Mouse (Mus musculus) midbrain, embryonic 14.5 days (tissue): ENCODE measurements at regions not wholly inside any gene's neighbourhood (a gene's known extent, or its start where the extent isn't known, plus 50 kb on each side); places are given as distances from the start of the nearest gene placed in this dataset.
A peak's percentile ranks its signal among the peaks of the same experiment; 100 is the strongest.

ENCODE experiments used
- ATAC-seq: fragments of 200-750 bp; cut with Nextera tagmentation; 2 replicates; pipeline ENCODE4 v1.8.0; 2017; ENCODE audit warnings: moderate number of reproducible peaks, moderate library complexity; ENCODE audit not compliant: low FRiP score, low TSS enrichment
- DNase-seq: peaks from one replicate; pipeline ENCODE4 v3.0.0-alpha.2; 2015
- H3K27ac ChIP-seq: fragments of 300-500 bp; sonication (generic); replicated peaks from 2 replicates; pipeline ENCODE4 v1.5.1; 2014; ENCODE audit warnings: mild to moderate bottlenecking, low read depth, low read length, moderate library complexity
- H3K27me3 ChIP-seq: fragments of 300-500 bp; sonication (generic); 2 replicates; pipeline ENCODE4 v1.6.1; 2014; ENCODE audit warnings: low read length, control low read depth, mixed read lengths; ENCODE audit not compliant: control insufficient read depth, insufficient read depth
- H3K36me3 ChIP-seq: fragments of 300-500 bp; sonication (generic); 2 replicates; pipeline ENCODE4 v1.6.1; 2014; ENCODE audit warnings: low read length, control low read depth; ENCODE audit not compliant: control insufficient read depth, insufficient read depth
- H3K4me1 ChIP-seq: fragments of 300-500 bp; sonication (generic); 2 replicates; pipeline ENCODE4 v1.6.1; 2014; ENCODE audit warnings: mild to moderate bottlenecking, antibody characterized with exemption, low read length, control low read depth; ENCODE audit not compliant: control insufficient read depth, insufficient read depth
- H3K4me2 ChIP-seq: fragments of 300-500 bp; sonication (generic); 2 replicates; pipeline ENCODE4 v1.6.1; 2014; ENCODE audit warnings: mild to moderate bottlenecking, low read length, moderate library complexity
- H3K4me3 ChIP-seq: fragments of 300-500 bp; sonication (generic); replicated peaks from 2 replicates; pipeline ENCODE4 v1.5.1; 2014; ENCODE audit warnings: low read depth, low read length
- H3K9ac ChIP-seq: fragments of 300-500 bp; sonication (generic); replicated peaks from 2 replicates; pipeline ENCODE4 v1.6.1; 2014; ENCODE audit warnings: mild to moderate bottlenecking, low read length, moderate library complexity
- H3K9me3 ChIP-seq: fragments of 300-500 bp; sonication (generic); 2 replicates; pipeline ENCODE4 v1.6.1; 2016; ENCODE audit warnings: low read length, control low read depth, mixed read lengths; ENCODE audit not compliant: control insufficient read depth
- WGBS: fragments of 180-500 bp; shearing (Covaris S2); extraction: QIAGEN DNeasy Blood & Tissue Kit; methylation state at CpG from one replicate; pipeline ENCODE4 v1.1.7; 2014; 5-methylcytosine and 5-hydroxymethylcytosine counted together

GRCm38 (mm10) chr17:93260366-93261205 is 61.8 kb downstream of the Adcyap1 start:
- 6% methylated on average over 8 of the region's 8 CpGs for WGBS
- Histone ChIP-seq H3K9ac (no peak overlapping the region), H3K4me2 (0 out of 2 replicates have a peak overlapping the region, but pooled peaks have one; percentile 5), H3K27me3 (no peaks in the 10 kb centered on the region), H3K36me3 (no peaks in the 10 kb centered on the region), H3K9me3 (no peaks in the 10 kb centered on the region), H3K4me3 (no peak overlapping the region), H3K4me1 (peaks cover 8% of the 10 kb centered on the region; the same call in 1 of the 2 replicates), H3K27ac (peak overlapping the region; percentile 60)
- ATAC-seq (peak; percentile 87), DNase-seq (peak; percentile 67)

GRCm38 (mm10) chr17:93261206-93261504 is 62.3 kb downstream of the Adcyap1 start:
- H3K9ac ChIP-seq = no peak overlapping the region
- peaks cover 8% of the 10 kb centered on the region; the same call in 1 of the 2 replicates for H3K4me1 ChIP-seq
- no peaks in the 10 kb centered on the region for H3K36me3 ChIP-seq
- no peaks in the 10 kb centered on the region for H3K9me3 ChIP-seq
- H3K4me3 ChIP-seq = no peak overlapping the region
- H3K27me3 ChIP-seq = no peaks in the 10 kb centered on the region
- ATAC-seq = peak; percentile 68
- WGBS = 50% methylated on average over 1 of the region's 1 CpGs
- 0 out of 2 replicates have a peak overlapping the region, but pooled peaks have one; percentile 60 for H3K27ac ChIP-seq
- no peak for DNase-seq
- no peak overlapping the region for H3K4me2 ChIP-seq

GRCm38 (mm10) chr17:93306121-93306520 is 107.3 kb downstream of the Adcyap1 start:
- 11% methylated on average over 1 of the region's 1 CpGs for WGBS
- Histone ChIP-seq H3K4me1 (no peaks in the 10 kb centered on the region), H3K27ac (no peak overlapping the region), H3K27me3 (no peaks in the 10 kb centered on the region), H3K4me2 (no peak overlapping the region), H3K4me3 (no peak overlapping the region), H3K9me3 (no peaks in the 10 kb centered on the region), H3K36me3 (no peaks in the 10 kb centered on the region), H3K9ac (no peak overlapping the region)
- no peak for ATAC-seq
- no peak for DNase-seq

- DNase-seq = peak; percentile 55
- Histone ChIP-seq H3K9me3 (no peaks in the 10 kb centered on the region), H3K4me2 (no peak overlapping the region), H3K4me1 (peaks cover 17% of the 10 kb centered on the region), H3K27me3 (peaks cover 4% of the 10 kb centered on the region), H3K36me3 (no peaks in the 10 kb centered on the region), H3K27ac (no peak overlapping the region), H3K9ac (no peak overlapping the region), H3K4me3 (no peak overlapping the region)
- 0 out of 2 replicates have a peak, but pooled peaks have one; percentile 53 for ATAC-seq
- 15% methylated on average over 4 of the region's 4 CpGs for WGBS
Observed at GRCm38 (mm10) chr17:93312139-93312538, 113.3 kb downstream of the Adcyap1 start.

- Histone ChIP-seq H3K27me3 (peaks cover 4% of the 10 kb centered on the region), H3K4me1 (peaks cover 17% of the 10 kb centered on the region), H3K27ac (no peak overlapping the region), H3K4me2 (no peak overlapping the region), H3K9ac (no peak overlapping the region), H3K9me3 (no peaks in the 10 kb centered on the region), H3K36me3 (no peaks in the 10 kb centered on the region), H3K4me3 (no peak overlapping the region)
- DNase-seq = peak; percentile 44
- peak; percentile 83 for ATAC-seq
- WGBS = 38% methylated on average over 3 of the region's 3 CpGs
Observed at GRCm38 (mm10) chr17:93312640-93313309, 114.0 kb downstream of the Adcyap1 start.

GRCm38 (mm10) chr17:93313310-93313688 is 114.5 kb downstream of the Adcyap1 start:
- peak; percentile 59 for DNase-seq
- Histone ChIP-seq H3K4me1 (peaks cover 17% of the 10 kb centered on the region), H3K27me3 (peaks cover 4% of the 10 kb centered on the region), H3K9me3 (no peaks in the 10 kb centered on the region), H3K9ac (no peak overlapping the region), H3K27ac (no peak overlapping the region), H3K4me3 (no peak overlapping the region), H3K4me2 (no peak overlapping the region), H3K36me3 (no peaks in the 10 kb centered on the region)
- WGBS = 19% methylated on average over 2 of the region's 2 CpGs
- peak; percentile 72; the same call in 1 of the 2 replicates for ATAC-seq

- Histone ChIP-seq H3K9me3 (0 out of 2 replicates have a peak, but pooled peaks cover 3% of the 10 kb centered on the region), H3K27ac (no peak overlapping the region), H3K36me3 (no peaks in the 10 kb centered on the region), H3K4me3 (no peak overlapping the region), H3K4me1 (peaks cover 17% of the 10 kb centered on the region), H3K27me3 (peaks cover 4% of the 10 kb centered on the region), H3K9ac (no peak overlapping the region), H3K4me2 (no peak overlapping the region)
- ATAC-seq (no peak), DNase-seq (no peak)
- WGBS = 59% methylated on average over 3 of the region's 3 CpGs
Observed at GRCm38 (mm10) chr17:93314144-93314543, 115.3 kb downstream of the Adcyap1 start.

GRCm38 (mm10) chr17:93321482-93321881 is 122.7 kb downstream of the Adcyap1 start:
- 82% methylated on average over 4 of the region's 4 CpGs for WGBS
- no peak overlapping the region for H3K4me3 ChIP-seq
- no peak for DNase-seq
- no peak overlapping the region for H3K9ac ChIP-seq
- no peaks in the 10 kb centered on the region for H3K4me1 ChIP-seq
- no peak overlapping the region for H3K27ac ChIP-seq
- H3K4me2 ChIP-seq = no peak overlapping the region
- ATAC-seq = no peak
- H3K36me3 ChIP-seq = no peaks in the 10 kb centered on the region
- H3K27me3 ChIP-seq = no peaks in the 10 kb centered on the region
- H3K9me3 ChIP-seq = 0 out of 2 replicates have a peak, but pooled peaks cover 6% of the 10 kb centered on the region
